Mouse (Mus musculus) right cerebral cortex, adult 18-20 months (tissue): ENCODE measurements around the gene Igfbp4.

Experiments used
- DNase-seq: peaks from one replicate; pipeline ENCODE4 v3.0.0; 2022; ENCODE audit warnings: mixed read lengths

Gene Igfbp4

DNA sequence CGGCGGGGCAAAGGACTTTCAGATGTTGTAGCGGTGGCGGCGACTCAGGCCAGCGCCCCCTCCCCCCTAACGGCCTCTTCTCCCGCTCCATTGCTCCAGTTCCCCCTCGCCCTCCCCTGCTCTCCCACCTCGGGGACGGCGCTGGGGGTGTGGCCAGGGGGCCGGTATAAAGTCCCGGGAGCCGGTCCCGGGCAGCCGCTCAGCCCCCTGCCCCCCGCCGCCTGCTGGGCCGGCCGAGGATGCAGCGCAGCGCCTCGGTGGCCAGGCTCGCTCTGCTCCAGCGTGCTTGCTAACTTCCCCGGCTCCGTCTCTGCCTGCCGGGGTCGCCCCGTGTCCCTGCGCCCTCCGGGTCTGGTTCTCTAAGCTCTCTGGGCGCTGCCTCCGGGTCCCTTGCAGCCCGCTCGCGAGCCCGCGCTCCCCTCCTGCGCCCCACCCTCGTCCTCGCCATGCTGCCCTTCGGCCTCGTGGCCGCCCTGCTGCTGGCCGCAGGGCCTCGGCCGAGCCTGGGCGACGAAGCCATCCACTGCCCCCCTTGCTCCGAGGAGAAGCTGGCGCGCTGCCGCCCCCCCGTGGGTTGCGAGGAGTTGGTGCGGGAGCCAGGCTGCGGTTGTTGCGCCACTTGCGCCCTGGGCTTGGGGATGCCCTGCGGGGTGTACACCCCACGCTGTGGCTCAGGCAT, at the start of gene Igfbp4:
Igfbp4 (plus strand) TSS at position 194 of the 679 bp plus-strand sequence.
- DNase-seq, result peak; percentile 36

DNA sequence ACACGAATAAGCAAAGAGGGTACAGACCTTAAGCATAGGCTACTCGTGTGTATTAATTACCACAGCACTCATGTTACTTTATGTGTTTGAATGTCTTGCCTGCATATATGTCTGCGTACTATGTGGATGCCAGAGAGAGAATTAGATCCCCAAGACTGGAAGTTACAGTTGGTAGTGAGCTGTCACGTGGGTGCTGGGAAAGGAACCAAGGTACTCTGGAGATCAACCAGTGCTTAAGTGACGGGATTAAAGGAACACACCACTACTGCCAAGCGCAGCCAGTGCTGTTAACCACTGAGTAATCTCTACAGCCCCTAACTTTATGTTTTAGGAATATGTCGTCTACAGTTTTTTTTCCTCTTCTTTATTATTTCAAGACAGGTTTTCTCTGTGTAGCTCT, 45.1 kb upstream of the Igfbp4 start:
- DNase-seq, result no peak

DNA sequence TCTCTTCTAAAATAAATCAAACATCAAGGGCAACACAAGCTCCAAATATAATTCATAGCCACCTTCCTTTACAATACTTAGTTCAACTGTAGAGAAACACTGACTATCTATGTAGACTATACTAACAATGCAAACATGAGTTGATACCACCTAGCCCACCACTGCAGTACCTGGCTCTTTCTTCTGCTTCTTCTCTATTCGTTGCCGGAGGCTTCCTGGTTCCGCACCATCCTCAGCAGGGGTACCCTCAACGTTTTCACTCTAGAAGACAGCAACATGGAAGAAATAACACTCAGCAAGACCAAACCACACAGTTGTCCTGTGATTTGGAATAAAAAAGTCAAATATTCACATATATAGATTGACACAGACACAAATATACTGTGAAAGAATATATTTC, 43.4 kb upstream of the Igfbp4 start:
- DNase-seq, result no peak

DNA sequence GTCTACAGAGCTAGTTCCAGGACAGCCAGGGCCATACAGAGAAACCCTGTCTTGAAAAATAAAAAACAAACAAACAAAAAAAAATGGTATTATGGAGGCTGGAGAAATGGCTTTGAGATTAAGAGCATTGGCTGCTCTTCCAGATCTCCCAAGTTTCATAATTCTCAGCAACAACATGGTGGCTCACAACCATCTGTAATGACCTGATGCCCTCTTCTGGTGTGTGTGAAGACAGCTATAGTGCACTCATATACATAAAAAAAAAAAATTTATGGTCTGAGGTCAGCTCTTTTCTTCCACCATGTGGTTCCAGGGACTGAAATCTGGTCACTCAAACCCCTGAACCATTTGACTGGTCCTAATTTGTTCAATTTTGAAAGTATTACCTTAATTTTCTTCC, 42.3 kb upstream of the Igfbp4 start:
- DNase-seq, result no peak

DNA sequence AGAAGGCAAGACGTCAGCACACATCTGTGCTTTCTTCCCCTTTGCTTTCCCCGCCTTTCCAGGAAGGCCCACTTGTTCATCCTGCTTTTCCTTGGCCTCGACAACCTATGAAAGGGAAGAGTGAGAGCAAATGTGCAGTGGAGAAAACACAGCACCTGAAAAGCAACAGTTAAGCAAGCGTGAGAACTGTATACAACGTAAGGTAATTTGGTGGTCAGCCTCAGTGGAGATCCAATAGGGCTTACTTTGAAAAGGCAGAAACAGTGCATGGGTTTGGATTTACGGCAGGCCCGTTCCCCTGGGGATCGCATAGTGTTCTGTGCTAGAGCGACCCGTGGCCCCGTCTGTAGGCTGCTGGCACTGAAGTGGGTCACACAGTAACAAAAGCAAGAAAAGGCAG, 41.8 kb upstream of the Igfbp4 start:
- DNase-seq, result no peak

DNA sequence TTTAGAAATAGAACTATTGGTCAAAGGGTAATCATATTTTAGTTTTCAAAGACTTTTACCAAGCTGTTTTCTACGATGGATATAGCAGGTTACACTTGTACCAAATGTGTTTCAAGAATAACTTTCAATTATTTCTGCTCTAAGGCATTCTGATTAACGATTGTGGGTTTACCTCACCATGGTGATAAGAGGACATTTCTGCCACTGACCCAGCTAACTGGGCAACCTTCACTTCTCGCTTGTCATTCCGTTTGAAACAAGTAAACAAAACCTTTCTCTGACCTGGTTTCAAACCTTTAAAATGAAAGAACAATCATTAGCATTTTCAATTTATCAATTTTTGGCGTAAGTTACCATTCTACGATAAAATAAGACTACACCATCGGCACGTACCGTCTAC, 34.3 kb upstream of the Igfbp4 start:
- DNase-seq, result no peak

DNA sequence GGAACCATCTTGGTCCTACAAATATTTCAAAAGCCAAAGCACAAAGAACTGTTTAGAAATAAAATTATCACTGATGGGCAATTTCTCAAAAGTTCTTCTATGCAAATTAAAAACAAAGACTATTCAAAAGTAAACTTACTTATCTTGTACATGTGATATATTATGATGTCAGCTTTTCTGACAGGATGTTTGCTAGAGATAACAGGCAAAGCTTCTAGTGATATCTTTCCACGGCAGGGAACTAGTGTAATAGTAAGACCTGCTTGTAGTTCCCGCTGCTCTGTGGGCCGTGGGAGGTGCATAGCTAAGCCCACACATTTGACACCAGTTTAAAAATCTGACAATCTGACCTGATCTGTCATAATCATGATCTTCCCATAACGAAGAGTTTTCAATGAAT, 30.9 kb upstream of the Igfbp4 start:
- no peak for DNase-seq

DNA sequence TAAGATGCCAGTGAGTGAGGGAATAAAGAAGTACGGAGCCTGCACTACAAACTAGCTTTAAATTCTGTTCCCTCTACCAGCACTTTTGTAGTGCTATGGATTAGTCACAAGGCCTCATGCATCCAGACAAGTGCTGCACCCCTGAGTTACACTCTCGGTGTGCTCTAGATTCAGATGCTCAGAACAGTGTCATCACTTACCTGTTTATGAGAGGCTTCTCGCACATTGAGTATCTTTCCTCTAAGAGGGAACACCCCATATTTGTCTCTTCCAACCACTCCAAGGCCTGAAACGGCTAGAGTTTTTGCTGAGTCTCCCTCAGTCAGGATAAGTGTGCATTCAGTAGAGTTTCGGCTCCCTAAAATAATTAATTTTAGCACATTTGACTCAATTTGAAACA, 30.3 kb upstream of the Igfbp4 start:
- no peak for DNase-seq

DNA sequence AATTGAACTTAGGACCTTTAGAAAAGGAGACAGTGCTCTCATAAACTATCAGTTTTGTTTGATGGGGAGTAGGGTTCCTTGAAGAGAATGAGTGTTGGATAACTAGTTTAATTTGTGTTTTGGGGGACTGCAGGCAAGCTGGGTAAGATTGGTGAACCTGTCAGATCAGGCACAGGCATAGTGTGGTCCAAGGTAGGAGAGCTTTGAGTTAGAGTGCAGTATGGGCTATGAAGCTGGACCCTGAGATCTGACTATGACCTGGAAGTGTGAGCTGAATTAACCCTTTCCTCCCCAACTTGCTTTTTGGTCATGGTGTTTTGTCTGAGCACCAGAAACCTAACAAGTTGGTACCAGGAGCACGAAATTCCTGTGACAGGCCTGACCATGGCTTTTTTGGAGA, 27.2 kb upstream of the Igfbp4 start:
- no peak for DNase-seq

DNA sequence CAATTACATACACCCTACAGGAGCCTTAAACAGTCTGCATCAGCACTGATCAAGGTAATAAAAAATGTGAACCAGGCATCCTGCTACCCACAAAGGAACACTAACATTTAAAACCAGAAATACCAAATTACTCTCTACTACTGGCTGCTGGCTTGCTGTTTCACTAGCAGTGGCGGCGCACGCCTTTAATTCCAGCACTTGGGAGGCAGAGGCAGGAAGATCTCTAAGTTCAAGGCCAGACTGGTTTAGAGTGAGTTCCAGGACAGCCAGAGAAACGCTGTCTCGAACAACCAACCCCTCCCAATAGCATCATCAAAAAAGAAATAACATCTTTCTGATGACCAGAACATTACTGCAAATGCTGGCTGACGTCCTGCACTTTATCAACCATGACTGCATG, 21.2 kb upstream of the Igfbp4 start:
- DNase-seq, result no peak

DNA sequence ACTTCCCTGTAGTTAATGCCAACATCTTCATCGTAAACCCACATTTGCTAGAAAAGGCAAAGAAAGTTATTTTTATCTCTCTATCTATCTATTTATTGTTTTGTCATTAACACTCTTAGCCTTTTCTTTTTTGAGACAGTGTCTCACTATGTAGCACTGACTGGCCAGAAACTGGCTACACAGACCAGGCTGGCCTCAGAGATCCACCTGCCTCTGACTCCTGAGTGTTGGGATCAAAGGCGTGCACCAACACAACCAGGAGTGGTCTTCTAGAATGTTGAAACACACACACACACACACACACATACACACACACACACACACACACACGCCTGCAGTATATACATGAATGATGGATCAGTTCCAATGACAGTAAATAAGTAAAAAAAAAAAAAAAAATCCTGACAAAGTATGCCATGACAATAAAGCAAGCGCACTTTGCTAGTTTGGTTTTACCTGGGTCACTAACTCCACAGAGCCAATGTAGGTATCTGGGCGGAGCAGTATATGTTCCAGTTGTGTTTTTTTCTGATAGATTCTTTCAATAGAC, 18.6 kb upstream of the Igfbp4 start:
- DNase-seq, result no peak

DNA sequence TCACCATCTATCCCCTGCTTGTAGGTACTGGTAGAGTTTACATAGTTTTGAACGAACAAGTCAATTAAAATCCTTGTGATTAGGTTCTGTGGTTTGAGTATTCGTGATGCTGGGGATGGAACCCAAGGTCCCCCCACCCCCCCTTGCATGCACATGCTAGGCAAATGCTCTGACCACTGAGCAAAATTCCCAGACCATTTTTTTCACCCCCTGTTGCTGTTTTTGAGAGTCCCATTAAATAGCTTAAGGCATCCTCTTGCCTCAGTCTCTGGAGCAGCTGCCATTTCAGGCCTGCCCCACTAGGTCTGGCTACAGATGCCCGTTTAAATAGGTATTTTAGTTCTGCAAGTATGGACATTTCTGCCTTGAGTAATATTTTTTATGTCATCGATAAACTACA, 17.9 kb upstream of the Igfbp4 start:
- DNase-seq, result no peak

DNA sequence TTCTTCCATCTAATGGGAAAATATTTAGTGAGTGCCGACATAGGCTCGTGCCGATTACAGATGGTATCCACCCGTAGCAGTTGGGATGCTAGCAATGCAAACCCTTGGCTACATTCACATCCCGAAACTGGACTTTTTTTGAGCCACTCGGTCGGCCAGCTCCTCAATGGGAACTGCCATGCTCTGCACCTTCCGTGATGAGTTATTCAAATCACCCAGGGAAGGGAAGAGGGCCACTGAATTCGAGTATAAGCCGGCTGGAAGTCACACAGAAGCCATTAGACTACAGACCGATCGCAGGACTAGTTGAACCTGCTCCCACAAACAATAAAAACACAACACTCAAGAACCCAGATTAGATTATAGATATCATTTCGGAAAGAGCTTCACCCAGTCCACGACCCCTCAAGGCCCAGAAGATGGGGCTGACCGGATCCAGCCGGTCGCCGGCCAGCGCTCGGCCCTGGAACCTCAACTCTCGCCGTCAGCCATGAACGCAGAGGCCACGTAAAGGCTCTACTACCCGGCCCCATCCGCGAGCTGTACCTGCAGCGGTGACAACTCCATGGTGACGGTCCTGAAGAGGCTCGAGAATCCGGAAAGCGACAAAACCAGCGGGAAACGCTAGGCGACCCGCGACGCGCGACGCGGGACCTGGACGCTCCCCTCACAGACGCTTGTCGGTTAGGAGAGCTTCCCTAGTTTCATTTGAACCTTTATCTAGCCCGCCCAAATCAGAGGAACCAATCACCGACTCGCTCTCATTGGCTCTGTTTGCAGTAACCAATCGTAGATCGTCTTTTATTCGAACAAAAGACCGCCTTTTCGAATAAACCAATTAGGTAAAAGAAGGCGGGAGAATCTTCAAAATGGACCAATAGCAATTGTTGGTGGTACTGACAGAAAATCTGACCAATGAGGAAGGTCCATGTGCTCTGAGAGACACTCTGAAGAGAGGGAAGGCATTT, 17.3 kb upstream of the Igfbp4 start, which contains the start of gene Top2a:
Top2a (minus strand) TSS at position 690 of the 968 bp plus-strand sequence.
- peak; percentile 94 for DNase-seq

DNA sequence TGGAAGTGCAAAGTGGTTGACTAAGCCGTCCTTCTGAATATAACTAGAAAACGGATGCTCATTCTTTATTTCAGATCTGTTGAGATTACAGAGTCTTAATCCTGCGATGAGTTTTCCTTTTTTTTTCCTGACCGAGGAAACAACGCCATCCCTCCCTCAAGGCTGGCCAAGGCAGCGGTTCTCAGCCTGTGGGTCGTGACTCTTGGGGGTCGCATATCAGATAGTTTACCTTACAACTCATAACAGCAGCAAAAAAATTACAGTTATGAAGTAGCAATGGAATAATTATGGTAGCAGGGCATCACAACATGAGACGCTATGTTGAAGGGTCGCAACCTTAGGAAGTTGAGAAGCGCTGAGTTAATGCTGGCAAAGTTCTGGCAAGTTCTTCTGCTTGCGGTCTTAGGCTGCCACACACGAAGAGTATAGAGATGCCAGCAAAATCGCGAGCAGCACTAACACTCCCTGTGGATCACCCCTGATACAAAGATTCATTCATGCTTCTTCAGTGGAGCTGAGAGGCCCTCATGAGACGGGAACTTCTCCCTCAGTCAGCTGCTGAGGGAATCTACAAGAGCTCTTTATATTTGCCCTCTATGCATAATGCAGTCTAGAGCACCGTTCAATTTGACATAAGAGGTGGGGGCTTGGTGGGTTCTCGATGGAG, 16.4 kb upstream of the Igfbp4 start:
- no peak for DNase-seq

DNA sequence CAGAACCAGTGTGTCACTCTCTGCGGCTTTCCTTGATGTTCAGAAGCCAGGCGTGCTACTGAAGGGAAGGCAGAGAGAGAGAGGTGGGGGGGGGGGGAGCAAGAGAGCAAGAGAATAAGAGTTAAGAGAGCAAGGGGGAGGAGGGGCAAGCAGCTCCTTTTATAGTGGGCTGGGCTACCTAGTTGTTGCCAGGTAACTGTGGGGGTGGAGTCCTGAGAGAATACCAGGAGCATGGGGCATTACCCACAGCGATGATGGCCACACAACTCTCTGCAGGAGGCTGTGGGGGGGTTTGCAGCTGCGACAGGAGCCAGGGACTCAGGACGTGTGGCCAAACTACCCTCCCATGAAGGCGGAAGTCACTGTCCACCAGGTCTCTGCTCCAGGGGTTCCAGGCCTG, 15.2 kb upstream of the Igfbp4 start:
- no peak for DNase-seq

DNA sequence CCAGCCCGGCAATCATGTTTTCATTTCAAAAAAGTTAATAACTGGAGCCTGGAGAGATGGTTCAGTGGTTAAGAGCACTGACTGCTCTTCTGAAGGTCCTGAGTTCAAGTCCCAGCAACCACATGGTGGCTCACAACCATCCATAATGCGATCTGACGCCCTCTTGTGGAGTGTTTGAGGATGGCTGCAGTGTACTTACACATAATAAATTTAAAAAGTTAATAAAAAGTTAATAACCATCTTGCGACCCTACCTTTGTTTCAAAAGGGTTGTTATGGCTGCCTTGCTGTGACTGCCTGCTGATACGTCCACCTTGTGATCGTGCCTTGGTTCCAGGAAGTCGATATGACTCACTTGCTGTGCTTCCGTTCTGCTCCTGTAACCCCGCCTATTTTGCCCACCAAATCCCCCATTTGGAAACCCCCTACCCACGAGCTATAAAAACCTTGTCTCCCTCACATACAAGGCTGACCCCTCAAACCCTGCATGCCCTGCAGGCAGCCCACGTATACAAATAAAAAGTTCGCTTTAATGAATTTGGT, 14.1 kb upstream of the Igfbp4 start:
- no peak for DNase-seq

DNA sequence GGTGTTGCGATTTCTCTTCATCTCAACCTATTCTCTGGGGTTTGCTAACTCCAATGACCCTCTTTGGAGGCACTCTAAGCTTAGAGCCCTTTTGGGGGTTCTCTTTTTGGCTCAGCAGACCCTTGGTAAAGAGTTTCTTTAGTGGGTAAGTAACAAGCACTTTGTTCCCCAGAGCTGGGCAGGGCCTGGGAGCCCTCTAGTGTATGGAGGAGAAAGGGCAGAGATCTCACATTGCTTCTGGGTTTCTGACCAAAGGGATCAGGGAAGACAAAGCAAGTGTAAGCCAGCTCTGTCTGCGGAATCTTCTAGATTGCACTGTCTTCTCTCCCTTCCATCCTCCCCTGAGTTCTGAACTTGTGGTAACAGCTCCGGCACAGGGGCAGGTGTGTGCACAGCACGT, 5.7 kb upstream of the Igfbp4 start:
- no peak for DNase-seq

DNA sequence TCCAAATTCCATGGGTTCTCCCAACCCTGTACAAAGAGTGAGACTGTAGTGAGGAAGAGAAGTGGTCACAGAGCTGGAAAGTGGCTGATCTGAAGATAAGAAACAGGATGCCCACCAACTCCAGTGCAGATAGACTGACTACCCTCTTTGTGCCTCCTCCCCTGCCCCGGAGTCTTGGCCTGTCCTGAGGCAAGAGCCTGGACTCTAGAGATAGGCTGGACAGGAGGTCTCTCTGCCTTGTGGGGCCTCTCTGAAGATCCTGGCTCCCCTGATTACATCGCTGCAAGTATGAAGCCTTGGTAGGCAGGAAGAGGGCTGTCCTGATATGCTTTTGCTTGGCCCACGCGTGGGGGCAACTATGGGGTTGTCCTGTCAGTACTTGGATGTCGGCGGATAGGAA, 4.8 kb upstream of the Igfbp4 start:
- no peak for DNase-seq

DNA sequence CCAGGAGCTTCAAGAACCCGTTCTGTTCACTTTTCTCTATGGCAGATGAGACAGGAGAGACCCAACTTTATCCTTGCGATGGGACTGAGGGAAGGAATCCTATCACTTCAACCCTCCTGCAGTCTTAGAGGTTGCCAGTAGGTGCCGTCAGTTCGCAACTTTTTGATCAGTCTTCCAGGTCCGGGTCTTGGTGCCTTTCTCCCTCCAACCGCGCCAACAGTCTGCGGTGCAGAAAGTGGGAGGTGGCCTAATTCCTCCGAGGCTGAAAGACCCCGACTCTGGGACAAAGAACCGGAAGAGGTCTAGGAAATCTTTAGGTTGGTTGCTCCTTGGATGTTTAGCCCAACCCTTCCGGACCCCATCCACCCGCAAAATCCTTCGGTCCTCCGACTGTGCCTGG, 1.3 kb upstream of the Igfbp4 start:
- DNase-seq, result peak; percentile 78

DNA sequence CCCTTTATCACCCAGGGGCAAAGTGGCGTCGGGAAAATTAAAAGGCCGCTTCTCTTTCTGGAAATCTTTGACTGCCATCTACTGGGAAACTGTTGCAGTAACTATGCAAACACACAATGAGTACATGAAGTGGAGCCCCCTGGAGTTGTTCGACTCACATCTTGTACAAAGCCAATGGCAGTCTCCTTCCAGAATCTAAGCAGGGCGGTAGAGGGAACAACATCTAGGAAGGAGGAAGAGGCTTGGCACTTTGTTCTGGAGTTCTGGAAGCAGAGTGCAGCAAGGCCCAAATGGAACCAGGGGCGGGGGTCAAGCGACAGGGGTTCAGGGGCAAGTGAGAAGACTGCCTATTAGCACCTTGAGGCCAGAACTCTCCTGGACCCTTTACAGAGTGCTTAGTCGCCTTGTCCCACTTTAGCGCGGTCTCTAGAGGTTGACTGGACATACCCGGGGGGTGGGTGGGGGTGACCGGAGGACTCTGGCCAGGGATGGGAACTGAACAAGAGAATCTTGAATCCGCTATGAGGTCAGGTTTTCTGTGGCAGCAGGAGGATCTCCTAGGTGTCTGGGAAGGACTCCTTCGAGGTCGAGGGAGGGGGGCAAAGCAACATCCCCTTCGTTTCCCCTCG, 584 bp upstream of the Igfbp4 start:
- no peak for DNase-seq

DNA sequence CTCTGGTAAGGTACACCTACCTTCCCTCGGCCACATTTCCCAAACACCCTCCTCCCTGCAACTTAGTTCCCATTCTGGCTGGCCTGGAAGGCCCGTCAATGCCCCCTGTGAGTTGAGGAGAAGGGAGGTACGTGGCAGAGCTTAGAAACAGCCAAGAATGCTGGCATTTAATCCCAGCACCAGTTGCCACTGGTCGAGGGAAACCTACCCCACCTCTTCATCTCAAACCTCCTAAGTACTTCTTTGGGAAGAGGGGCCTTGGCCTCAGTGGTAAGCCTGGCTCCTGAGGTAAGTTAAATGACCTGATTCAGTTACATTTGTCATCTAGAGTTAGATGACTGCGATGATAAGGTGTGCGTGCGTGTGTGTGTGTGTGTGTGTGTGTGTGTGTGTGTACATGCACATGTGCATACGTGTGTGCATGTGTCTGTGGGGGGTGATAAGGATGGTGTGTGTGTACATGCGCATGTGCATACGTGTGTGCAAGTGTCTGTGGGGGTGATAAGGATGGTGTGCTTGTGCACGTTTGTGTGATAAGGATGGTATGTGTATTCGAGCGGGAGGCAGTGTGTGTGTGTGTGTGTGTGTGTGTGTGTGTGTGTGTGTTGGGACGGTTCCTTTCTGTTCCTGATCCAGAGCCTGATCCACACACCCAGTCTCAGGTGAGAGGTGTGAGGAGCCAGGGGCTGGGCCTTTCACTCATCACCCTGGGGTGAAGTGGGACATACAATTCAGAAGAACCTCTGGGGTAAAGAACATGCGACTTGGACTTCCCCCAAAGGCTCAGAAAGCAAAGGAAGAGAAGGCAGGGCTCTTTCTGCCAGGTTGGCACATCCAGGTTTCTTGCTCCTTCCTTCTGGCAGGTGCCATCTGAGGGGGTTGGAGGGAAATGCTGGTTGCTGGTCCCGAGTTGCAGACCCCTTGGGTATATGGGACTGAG, 1.1 kb downstream of the Igfbp4 start:
- DNase-seq, result no peak
